Mouse (Mus musculus) CH12.LX (cell line): ENCODE results near the gene Slc26a8. TPM values are rescaled to one million over a fixed set of nuclear protein-coding genes. Genes with fewer than 3 reads are reported as not detected.

Source experiments
- DNase-seq: peaks from one replicate; pipeline ENCODE4 v3.0.0-alpha.2; 2013; ENCODE audit errors: extremely low read depth
- H3K27ac ChIP-seq: 2 replicates; pipeline ENCODE4 v1.5.1; 2012; ENCODE audit warnings: low read depth, mild to moderate bottlenecking, control low read depth, moderate library complexity; ENCODE audit not compliant: insufficient read depth
- H3K27me3 ChIP-seq: replicated peaks from 2 replicates; pipeline ENCODE3; 2012; ENCODE audit warnings: inconsistent platforms
- H3K36me3 ChIP-seq, 2 experiments: replicated peaks in 1 of 2; 2 replicates each; pipeline versions ENCODE3 to v1.6.1; 2012; ENCODE audit warnings: inconsistent platforms in 1 of 2, low read length in 1 of 2, mild to moderate bottlenecking in 1 of 2, mixed read lengths in 1 of 2, moderate library complexity in 1 of 2; ENCODE audit not compliant: control insufficient read depth in 1 of 2, insufficient read depth in 1 of 2
- H3K4me1 ChIP-seq, 2 experiments: 2 replicates each; pipeline ENCODE4 v1.6.1; 2012; ENCODE audit warnings: inconsistent platforms in 1 of 2, moderate library complexity in 1 of 2; ENCODE audit not compliant: insufficient read depth in 2 of 2, control insufficient read depth in 1 of 2
- H3K4me2 ChIP-seq: 2 replicates; pipeline ENCODE4 v1.6.1; 2012; ENCODE audit warnings: low read depth, mild to moderate bottlenecking, control low read depth; ENCODE audit not compliant: poor library complexity, insufficient read depth, severe bottlenecking
- H3K4me3 ChIP-seq, 3 experiments: fragments of 150-350 bp in 1 of 3; sonication (generic) in 1 of 3; replicated peaks in 1 of 3; 2 replicates each; pipeline versions ENCODE3 to v1.5.1; 2011 to 2012; ENCODE audit warnings: low read depth in 2 of 3, low read length in 2 of 3, mild to moderate bottlenecking in 2 of 3, moderate library complexity in 2 of 3, control low read depth in 1 of 3, improper control_type of control experiment in 1 of 3, inconsistent platforms in 1 of 3, mixed read lengths in 1 of 3; ENCODE audit not compliant: poor library complexity in 1 of 3
- H3K79me2 ChIP-seq: replicated peaks from 2 replicates; pipeline ENCODE4 v1.6.1; 2012; ENCODE audit warnings: mild to moderate bottlenecking, moderate library complexity; ENCODE audit not compliant: control insufficient read depth, poor library complexity, insufficient read depth, severe bottlenecking; ENCODE audit errors: extremely low read depth
- H3K9ac ChIP-seq: 2 replicates; pipeline ENCODE4 v1.6.1; 2012; ENCODE audit warnings: low read depth, mild to moderate bottlenecking, control low read depth, moderate library complexity; ENCODE audit not compliant: insufficient read depth
- H3K9me3 ChIP-seq: replicated peaks from 2 replicates; pipeline ENCODE3; 2012; ENCODE audit warnings: low read length, inconsistent platforms, mixed read lengths
- CHD1 ChIP-seq: IDR thresholded peaks from 2 replicates; pipeline ENCODE4 v1.6.1; 2012; ENCODE audit warnings: low read depth, low read length, improper control_type of control experiment, inconsistent platforms
- CHD2 ChIP-seq: IDR thresholded peaks from 2 replicates; pipeline ENCODE4 v1.6.1; 2011; ENCODE audit warnings: low read length, improper control_type of control experiment
- CTCF ChIP-seq, 2 experiments: IDR thresholded peaks in 1 of 2; conservative IDR thresholded peaks in 1 of 2; 2 replicates each; pipeline ENCODE4 v1.5.1; 2011 to 2012; ENCODE audit warnings: low read depth in 2 of 2, low read length in 2 of 2, improper control_type of control experiment in 1 of 2, inconsistent platforms in 1 of 2, mild to moderate bottlenecking in 1 of 2, moderate library complexity in 1 of 2
- ELF1 ChIP-seq: IDR thresholded peaks from 2 replicates; pipeline ENCODE4 v1.6.1; 2014; ENCODE audit warnings: low read depth, mild to moderate bottlenecking, inconsistent platforms, low read length, improper control_type of control experiment
- ETS1 ChIP-seq: conservative IDR thresholded peaks from 2 replicates; pipeline ENCODE4 v1.6.1; 2012; ENCODE audit warnings: low read depth, mild to moderate bottlenecking, inconsistent platforms, low read length, improper control_type of control experiment, moderate library complexity
- GABPA ChIP-seq: IDR thresholded peaks from 2 replicates; pipeline ENCODE4 v1.6.1; 2012; ENCODE audit warnings: low read depth, low read length, improper control_type of control experiment, inconsistent platforms; ENCODE audit not compliant: insufficient replicate concordance
- KAT2A ChIP-seq: IDR thresholded peaks from 2 replicates; pipeline ENCODE4 v1.6.1; 2012; ENCODE audit warnings: low read length, improper control_type of control experiment, inconsistent platforms; ENCODE audit not compliant: insufficient replicate concordance
- MXI1 ChIP-seq: IDR thresholded peaks from 2 replicates; pipeline ENCODE4 v1.6.1; 2011; ENCODE audit warnings: mild to moderate bottlenecking, low read depth, low read length, improper control_type of control experiment
- POLR2A ChIP-seq: IDR thresholded peaks from 2 replicates; pipeline ENCODE4 v1.6.1; 2011; ENCODE audit warnings: low read depth, mild to moderate bottlenecking, improper control_type of control experiment, low read length
- RAD21 ChIP-seq: IDR thresholded peaks from 2 replicates; pipeline ENCODE4 v1.6.1; 2011; ENCODE audit warnings: low read depth, mild to moderate bottlenecking, low read length, improper control_type of control experiment, moderate library complexity
- SMC3 ChIP-seq: IDR thresholded peaks from 2 replicates; pipeline ENCODE4 v1.6.1; 2011; ENCODE audit warnings: low read depth, low read length, improper control_type of control experiment
- TBP ChIP-seq: conservative IDR thresholded peaks from 2 replicates; pipeline ENCODE4 v1.6.1; 2011; ENCODE audit warnings: low read depth, low read length, improper control_type of control experiment
- TCF12 ChIP-seq: IDR thresholded peaks from 2 replicates; pipeline ENCODE4 v1.6.1; 2014; ENCODE audit warnings: low read depth, mild to moderate bottlenecking, inconsistent platforms, low read length, improper control_type of control experiment
- ZC3H11A ChIP-seq: IDR thresholded peaks from 2 replicates; pipeline ENCODE4 v1.6.1; 2012; ENCODE audit warnings: low read depth, mild to moderate bottlenecking, inconsistent platforms, low read length, improper control_type of control experiment
- ZKSCAN1 ChIP-seq: IDR thresholded peaks from 2 replicates; pipeline ENCODE4 v1.6.1; 2012; ENCODE audit warnings: low read depth, inconsistent platforms, low read length, improper control_type of control experiment, borderline replicate concordance
- ZMIZ1 ChIP-seq: IDR thresholded peaks from 2 replicates; pipeline ENCODE4 v1.6.1; 2012; ENCODE audit warnings: low read depth, mild to moderate bottlenecking, inconsistent platforms, low read length, improper control_type of control experiment
- ZNF384 ChIP-seq: IDR thresholded peaks from 2 replicates; pipeline ENCODE4 v1.6.1; 2012; ENCODE audit warnings: low read depth, low read length, improper control_type of control experiment, inconsistent platforms
- dilution Hi-C: fragments of 300-500 bp; cut with MboI; formaldehyde crosslinking; loops from 2 replicates; pipeline ENCODE4 v1.14.3; 2020; ENCODE audit warnings: low sequenced_read_pairs; ENCODE audit not compliant: extremely low pct_unique_long_range_greater_than_20kb, extremely low pct_ligation_motif_present
- in situ Hi-C: fragments of 300-500 bp; cut with MboI; formaldehyde crosslinking; loops from 3 replicates; pipeline ENCODE4 v1.14.3; 2019; ENCODE audit warnings: low sequenced_read_pairs, low pct_ligation_motif_present, low pct_unique_long_range_greater_than_20kb, mixed read lengths
- polyA plus RNA-seq: library from polyadenylated mRNA; unstranded; fragments of >175 nt; gene quantifications from 2 replicates; pipeline ENCODE4 v1.2.1, GENCODE M21; 2012; ENCODE audit warnings: low read depth; ENCODE audit not compliant: insufficient read length
- total RNA-seq, 2 experiments: library from RNA; depleted of rRNA; stranded (reverse); fragments of 300-350 nt in 1 of 2; fragments of >200 nt in 1 of 2; gene quantifications; 2 replicates each; pipeline ENCODE4 v1.2.3; 2012 to 2014

The Slc26a8 gene
- total and polyA plus RNA-seq, 3 experiments, result 0.44 TPM; not detected in 2

GRCm38 (mm10) chr17:28600780-28601179 is 89.3 kb downstream of the Slc26a8 start:
- dilution Hi-C loops, result no loop called here
- H3K27me3 ChIP-seq, result no peaks in the 10 kb centered on the region
- no peak for DNase-seq
- TF ChIP-seq TBP, result no peak
- TF ChIP-seq SMC3, result no peak
- no peak for TF ChIP-seq ELF1
- TF ChIP-seq POLR2A, result no peak
- no peak overlapping the region for H3K27ac ChIP-seq
- H3K4me3 ChIP-seq, result no peak overlapping the region
- no peaks in the 10 kb centered on the region for H3K4me1 ChIP-seq
- H3K36me3 ChIP-seq, result peaks cover 72 to 94% of the 10 kb centered on the region in 2 experiments
- H3K79me2 ChIP-seq, result 0 out of 2 replicates have a peak, but pooled peaks cover 3% of the 10 kb centered on the region
- H3K9ac ChIP-seq, result no peak overlapping the region
- in situ Hi-C loops, result no loop called here
- no peak overlapping the region for H3K4me2 ChIP-seq
- no peaks in the 10 kb centered on the region for H3K9me3 ChIP-seq

GRCm38 (mm10) chr17:28593965-28594364 is 96.1 kb downstream of the Slc26a8 start:
- no peak for DNase-seq
- no peak overlapping the region for H3K4me2 ChIP-seq
- no peak for TF ChIP-seq TBP
- no peak for TF ChIP-seq ZC3H11A
- TF ChIP-seq TCF12, result no peak
- no peak for TF ChIP-seq ZNF384
- no peak for TF ChIP-seq ZKSCAN1
- no peak for TF ChIP-seq ZMIZ1
- TF ChIP-seq MXI1, result no peak
- no peak for TF ChIP-seq RAD21
- TF ChIP-seq GABPA, result no peak
- no peak for TF ChIP-seq CHD2
- TF ChIP-seq KAT2A, result no peak
- TF ChIP-seq CTCF (conservative IDR thresholded peaks at IDR 0.05 in 1 of 2, IDR thresholded peaks at IDR 0.05 in 1 of 2; ENCODE audit: low read depth in 2 of 2, low read length in 2 of 2), result no peak
- TF ChIP-seq ETS1, result no peak
- TF ChIP-seq CHD1, result no peak
- dilution Hi-C loops, result no loop called here
- H3K4me1 ChIP-seq, result no peaks in the 10 kb centered on the region; a peak in 1 of 4 replicates
- H3K9ac ChIP-seq, result no peak overlapping the region
- peaks cover 73 to 90% of the 10 kb centered on the region in 2 experiments for H3K36me3 ChIP-seq
- H3K4me3 ChIP-seq, result no peak overlapping the region
- H3K27me3 ChIP-seq, result no peaks in the 10 kb centered on the region
- H3K9me3 ChIP-seq, result no peaks in the 10 kb centered on the region
- in situ Hi-C loops, result no loop called here
- no peak overlapping the region for H3K27ac ChIP-seq
- 0 out of 2 replicates have a peak, but pooled peaks cover 1% of the 10 kb centered on the region for H3K79me2 ChIP-seq
